Mouse (Mus musculus) hindbrain, embryonic 14.5 days (tissue): ENCODE results near the gene Frmd4b. TPM values are rescaled to one million over a fixed set of nuclear protein-coding genes. Genes with fewer than 3 reads are reported as not detected.

Source experiments
- ATAC-seq: fragments of 200-750 bp; cut with Nextera tagmentation; 2 replicates; pipeline ENCODE4 v1.8.0; 2017; ENCODE audit warnings: moderate number of reproducible peaks, mild to moderate bottlenecking, moderate TSS enrichment, moderate library complexity; ENCODE audit not compliant: low FRiP score
- DNase-seq: peaks from one replicate; pipeline ENCODE4 v3.0.0-alpha.2; 2015; ENCODE audit warnings: low spot score
- H3K27ac ChIP-seq: fragments of 300-500 bp; sonication (generic); 2 replicates; pipeline ENCODE4 v1.5.1; 2014; ENCODE audit warnings: mild to moderate bottlenecking, moderate library complexity
- H3K27me3 ChIP-seq: fragments of 300-500 bp; sonication (generic); 2 replicates; pipeline ENCODE4 v1.6.1; 2014; ENCODE audit warnings: mild to moderate bottlenecking, low read length, mixed read lengths; ENCODE audit not compliant: control insufficient read depth, insufficient read depth
- H3K36me3 ChIP-seq: fragments of 300-500 bp; sonication (generic); replicated peaks from 2 replicates; pipeline ENCODE4 v1.6.1; 2014; ENCODE audit not compliant: control insufficient read depth, insufficient read depth
- H3K4me1 ChIP-seq: fragments of 300-500 bp; sonication (generic); replicated peaks from 2 replicates; pipeline ENCODE4 v1.6.1; 2014; ENCODE audit warnings: antibody characterized with exemption, low read length, mixed read lengths; ENCODE audit not compliant: control insufficient read depth, insufficient read depth
- H3K4me2 ChIP-seq: fragments of 300-500 bp; sonication (generic); replicated peaks from 2 replicates; pipeline ENCODE4 v1.6.1; 2014; ENCODE audit warnings: mild to moderate bottlenecking, moderate library complexity
- H3K4me3 ChIP-seq: fragments of 300-500 bp; sonication (generic); replicated peaks from 2 replicates; pipeline ENCODE4 v1.5.1; 2014; ENCODE audit warnings: mild to moderate bottlenecking, low read length
- H3K9ac ChIP-seq: fragments of 300-500 bp; sonication (generic); 2 replicates; pipeline ENCODE4 v1.6.1; 2014
- H3K9me3 ChIP-seq: fragments of 300-500 bp; sonication (generic); 2 replicates; pipeline ENCODE4 v1.6.1; 2016; ENCODE audit warnings: low read length; ENCODE audit not compliant: control insufficient read depth
- WGBS: fragments of 180-500 bp; shearing (Covaris S2); extraction: QIAGEN DNeasy Blood & Tissue Kit; methylation state at CpG from one replicate; pipeline ENCODE4 v1.1.7; 2014; 5-methylcytosine and 5-hydroxymethylcytosine counted together
- polyA plus RNA-seq: library from polyadenylated mRNA; unstranded; fragments of >200 nt; fragmentation: Nextera tagmentation; extraction: Ambion mirVana; gene quantifications from 2 replicates; pipeline ENCODE4 v1.2.1, GENCODE M21; 2014

The Frmd4b gene
- polyA plus RNA-seq, 1 experiment from 2014 or later: 25.1 TPM

DNA sequence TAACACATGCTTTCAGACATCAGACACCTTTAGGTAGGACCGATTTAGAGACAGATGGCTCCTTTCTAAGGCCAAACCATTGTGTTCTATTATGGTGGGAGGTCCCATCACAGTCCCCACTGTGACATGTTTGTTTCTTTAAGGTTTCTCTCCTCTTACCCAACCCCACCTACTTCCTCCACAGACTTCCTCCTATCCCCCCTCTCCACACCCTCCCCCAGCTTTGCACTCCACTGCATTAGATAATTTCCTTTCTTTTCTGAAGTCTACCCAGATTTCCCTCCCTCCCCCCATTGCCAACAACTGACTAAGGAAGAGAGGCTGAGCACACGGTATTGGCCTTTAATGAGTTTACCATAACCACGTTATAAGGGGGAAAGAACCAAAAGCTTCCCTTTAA, 159.4 kb downstream of the Frmd4b start:
- WGBS: 17% methylated on average over 3 of the region's 3 CpGs
- Histone ChIP-seq H3K36me3 (no peaks in the 10 kb centered on the region), H3K9ac (no peak overlapping the region), H3K4me3 (no peak overlapping the region), H3K4me1 (peaks cover 9% of the 10 kb centered on the region; the same call in 1 of the 2 replicates), H3K27ac (peak overlapping the region; percentile 27; the same call in 1 of the 2 replicates), H3K27me3 (no peaks in the 10 kb centered on the region), H3K4me2 (0 out of 2 replicates have a peak overlapping the region, but pooled peaks have one; percentile 32), H3K9me3 (no peaks in the 10 kb centered on the region)
- DNase-seq: no peak
- no peak for ATAC-seq

DNA sequence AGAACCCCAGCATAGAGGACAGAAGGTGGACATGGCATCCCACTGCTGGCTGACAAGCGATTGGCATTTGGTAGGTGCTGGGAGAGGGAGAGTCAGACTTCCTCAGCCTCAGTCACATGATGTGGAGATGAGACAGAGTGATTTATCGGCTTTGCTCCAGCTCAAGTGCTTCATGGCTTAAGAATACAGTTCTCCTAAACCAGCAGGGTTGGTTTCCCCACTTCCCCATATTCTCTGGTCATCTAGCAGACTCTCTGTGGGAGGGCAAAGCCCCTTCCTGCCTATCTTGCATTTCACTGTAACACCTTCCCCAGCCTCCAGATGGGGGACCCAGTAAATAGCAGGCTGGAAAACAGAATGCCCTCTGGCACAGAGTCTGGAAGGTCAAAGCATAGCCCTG, 160.1 kb downstream of the Frmd4b start:
- DNase-seq (no peak), ATAC-seq (no peak)
- Histone ChIP-seq H3K4me2 (peak overlapping the region; percentile 11; the same call in 1 of the 2 replicates), H3K4me1 (peaks cover 9% of the 10 kb centered on the region; the same call in 1 of the 2 replicates), H3K36me3 (no peaks in the 10 kb centered on the region), H3K27me3 (no peaks in the 10 kb centered on the region), H3K9ac (no peak overlapping the region), H3K9me3 (no peaks in the 10 kb centered on the region), H3K27ac (peak overlapping the region; percentile 5; the same call in 1 of the 2 replicates), H3K4me3 (no peak overlapping the region)
- 67% methylated on average over 2 of the region's 2 CpGs for WGBS

DNA sequence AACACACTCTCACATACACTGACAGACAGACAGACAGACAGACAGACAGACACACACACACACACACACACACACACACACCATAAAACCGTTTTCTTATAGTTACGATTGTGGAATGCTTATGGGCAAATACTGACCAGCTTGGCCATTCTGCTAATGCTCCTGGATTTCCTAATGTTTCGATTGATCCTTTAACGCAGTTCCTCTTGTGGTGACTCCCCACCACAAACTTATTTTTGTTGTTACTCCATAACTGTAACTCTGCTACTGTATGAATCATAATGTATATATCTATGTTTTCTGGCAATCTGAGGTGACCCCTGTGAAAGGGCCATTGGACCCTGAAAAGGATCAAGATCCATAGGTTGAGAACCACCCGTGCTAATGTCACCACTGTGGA, 165.1 kb downstream of the Frmd4b start:
- DNase-seq (no peak), ATAC-seq (no peak)
- H3K4me2 ChIP-seq: no peak overlapping the region
- no peaks in the 10 kb centered on the region for H3K27me3 ChIP-seq
- H3K4me3 ChIP-seq: no peak overlapping the region
- WGBS: 95% methylated on average over 5 of the region's 5 CpGs
- H3K9me3 ChIP-seq: no peaks in the 10 kb centered on the region
- H3K27ac ChIP-seq: no peak overlapping the region
- H3K36me3 ChIP-seq: no peaks in the 10 kb centered on the region
- H3K4me1 ChIP-seq: no peaks in the 10 kb centered on the region
- no peak overlapping the region for H3K9ac ChIP-seq

DNA sequence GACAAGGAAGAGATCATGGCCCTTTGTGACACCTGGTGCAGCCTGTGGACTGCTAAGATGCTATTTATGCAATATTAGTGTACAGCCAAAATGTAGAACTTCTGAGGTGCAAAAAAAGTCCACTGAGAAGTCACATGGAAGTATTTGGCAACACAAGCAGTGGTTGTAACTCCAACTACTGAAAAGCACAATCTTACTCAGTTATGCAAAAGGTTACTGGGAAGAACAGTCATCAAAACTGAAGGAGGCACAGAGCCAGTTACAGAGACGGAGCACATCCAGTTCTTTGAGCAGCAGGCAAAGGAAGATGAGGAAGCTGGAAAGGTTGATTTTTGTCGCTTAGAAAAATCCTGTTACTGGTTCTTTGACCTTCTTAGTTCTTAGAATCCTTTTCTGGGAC, 167.5 kb downstream of the Frmd4b start:
- Histone ChIP-seq H3K27me3 (no peaks in the 10 kb centered on the region), H3K36me3 (no peaks in the 10 kb centered on the region), H3K9ac (no peak overlapping the region), H3K4me3 (no peak overlapping the region), H3K4me2 (no peak overlapping the region), H3K9me3 (no peaks in the 10 kb centered on the region), H3K27ac (no peak overlapping the region), H3K4me1 (no peaks in the 10 kb centered on the region)
- no peak for ATAC-seq
- no peak for DNase-seq
- 90% methylated on average over 2 of the region's 2 CpGs for WGBS

DNA sequence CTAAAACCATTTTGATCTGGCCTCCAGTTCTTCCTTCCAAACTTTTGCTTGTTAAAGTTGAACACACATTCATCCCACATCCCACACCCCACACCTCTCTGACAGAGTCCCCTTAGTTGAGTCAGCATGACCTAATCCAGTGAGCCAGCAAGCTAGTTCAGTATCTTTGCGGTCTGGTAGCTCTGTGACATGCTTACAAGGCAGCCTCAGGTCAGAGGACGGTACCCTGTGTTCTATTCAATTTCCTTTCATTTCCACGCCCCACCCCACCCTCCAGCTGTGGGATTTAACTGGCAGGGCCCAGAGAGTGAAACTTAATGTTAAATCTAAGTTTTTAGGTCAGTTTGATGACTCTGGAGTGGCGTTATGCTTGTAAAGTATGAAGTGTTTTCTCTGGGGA, 170.3 kb downstream of the Frmd4b start:
- ATAC-seq: no peak
- Histone ChIP-seq H3K9ac (no peak overlapping the region), H3K36me3 (no peaks in the 10 kb centered on the region), H3K4me2 (no peak overlapping the region), H3K4me3 (no peak overlapping the region), H3K9me3 (no peaks in the 10 kb centered on the region), H3K4me1 (no peaks in the 10 kb centered on the region; the same call in 1 of the 2 replicates), H3K27ac (no peak overlapping the region), H3K27me3 (no peaks in the 10 kb centered on the region)
- DNase-seq: no peak
- 70% methylated on average over 4 of the region's 4 CpGs for WGBS

DNA sequence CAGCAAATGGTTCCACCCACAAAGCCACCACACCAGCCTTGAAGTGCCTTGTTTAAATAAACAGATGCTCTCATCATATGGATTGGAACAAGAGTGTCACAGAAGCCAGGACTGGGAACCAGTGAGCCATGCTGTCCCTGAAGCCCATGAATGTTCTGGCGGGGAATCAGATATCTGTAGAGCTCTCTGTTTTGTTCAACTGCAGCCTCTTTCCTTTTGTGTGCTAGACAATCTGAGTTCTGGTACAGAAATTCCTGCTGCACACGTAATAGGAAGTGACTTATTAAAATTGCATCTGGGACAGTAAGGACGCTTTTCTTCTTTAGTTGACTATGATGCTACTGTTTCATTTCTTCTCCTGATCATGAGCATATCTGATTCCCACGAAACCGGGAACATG, 173.2 kb downstream of the Frmd4b start:
- no peaks in the 10 kb centered on the region for H3K27me3 ChIP-seq
- no peaks in the 10 kb centered on the region for H3K9me3 ChIP-seq
- DNase-seq: no peak
- H3K9ac ChIP-seq: no peak overlapping the region
- ATAC-seq: no peak
- no peak overlapping the region for H3K4me2 ChIP-seq
- no peaks in the 10 kb centered on the region for H3K36me3 ChIP-seq
- no peak overlapping the region for H3K4me3 ChIP-seq
- no peak overlapping the region for H3K27ac ChIP-seq
- 81% methylated on average over 5 of the region's 5 CpGs for WGBS
- no peaks in the 10 kb centered on the region; the same call in none of the 2 replicates for H3K4me1 ChIP-seq

DNA sequence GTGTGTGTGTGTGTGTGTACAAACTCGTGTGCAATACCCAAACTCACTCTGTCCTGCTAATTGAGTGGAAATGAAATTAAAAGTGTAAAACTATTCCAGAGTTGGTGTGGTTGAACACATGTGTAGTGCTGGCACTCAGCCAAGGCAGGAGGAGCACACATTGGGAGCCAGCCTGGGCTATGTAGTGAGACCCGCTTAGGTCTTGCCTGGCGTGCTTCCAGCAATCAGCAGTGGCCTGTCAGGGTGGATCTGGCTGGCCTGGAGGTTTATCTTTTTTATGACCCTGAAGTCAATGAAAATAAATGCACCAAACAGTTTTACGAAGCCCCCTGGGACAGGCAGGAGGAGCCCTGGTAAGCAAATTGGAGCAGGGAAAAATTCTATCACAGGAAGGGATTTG, 173.8 kb downstream of the Frmd4b start:
- no peak for DNase-seq
- Histone ChIP-seq H3K9me3 (no peaks in the 10 kb centered on the region), H3K9ac (no peak overlapping the region), H3K4me2 (no peak overlapping the region), H3K4me1 (no peaks in the 10 kb centered on the region; the same call in none of the 2 replicates), H3K36me3 (no peaks in the 10 kb centered on the region), H3K4me3 (no peak overlapping the region), H3K27ac (no peak overlapping the region), H3K27me3 (no peaks in the 10 kb centered on the region)
- WGBS: 63% methylated on average over 4 of the region's 4 CpGs
- ATAC-seq: no peak

DNA sequence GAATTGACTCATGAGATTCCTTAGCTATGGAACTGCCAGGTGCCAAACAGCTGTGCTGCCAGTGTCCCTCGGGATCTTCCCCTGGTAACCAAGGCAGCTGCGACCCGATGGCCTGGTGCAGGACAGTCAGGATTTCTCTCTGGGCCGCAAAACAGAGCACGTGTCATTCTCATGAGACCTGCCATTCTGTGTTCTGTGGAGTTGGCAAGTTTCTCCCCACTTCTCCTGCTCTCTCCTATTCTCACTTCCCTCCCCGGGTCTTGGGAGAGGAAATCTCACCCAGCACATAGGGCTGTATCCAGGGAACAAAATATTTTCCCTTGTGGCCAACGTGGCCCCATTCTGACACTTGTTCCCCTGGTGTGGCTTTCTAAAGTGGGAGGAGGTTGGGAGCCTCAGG, 176.0 kb downstream of the Frmd4b start:
- DNase-seq (no peak), ATAC-seq (no peak)
- H3K4me2 ChIP-seq: no peak overlapping the region
- peaks cover 3% of the 10 kb centered on the region for H3K4me1 ChIP-seq
- no peak overlapping the region for H3K27ac ChIP-seq
- no peaks in the 10 kb centered on the region for H3K36me3 ChIP-seq
- H3K9me3 ChIP-seq: no peaks in the 10 kb centered on the region
- no peaks in the 10 kb centered on the region for H3K27me3 ChIP-seq
- H3K9ac ChIP-seq: no peak overlapping the region
- H3K4me3 ChIP-seq: no peak overlapping the region
- 51% methylated on average over 7 of the region's 7 CpGs for WGBS

DNA sequence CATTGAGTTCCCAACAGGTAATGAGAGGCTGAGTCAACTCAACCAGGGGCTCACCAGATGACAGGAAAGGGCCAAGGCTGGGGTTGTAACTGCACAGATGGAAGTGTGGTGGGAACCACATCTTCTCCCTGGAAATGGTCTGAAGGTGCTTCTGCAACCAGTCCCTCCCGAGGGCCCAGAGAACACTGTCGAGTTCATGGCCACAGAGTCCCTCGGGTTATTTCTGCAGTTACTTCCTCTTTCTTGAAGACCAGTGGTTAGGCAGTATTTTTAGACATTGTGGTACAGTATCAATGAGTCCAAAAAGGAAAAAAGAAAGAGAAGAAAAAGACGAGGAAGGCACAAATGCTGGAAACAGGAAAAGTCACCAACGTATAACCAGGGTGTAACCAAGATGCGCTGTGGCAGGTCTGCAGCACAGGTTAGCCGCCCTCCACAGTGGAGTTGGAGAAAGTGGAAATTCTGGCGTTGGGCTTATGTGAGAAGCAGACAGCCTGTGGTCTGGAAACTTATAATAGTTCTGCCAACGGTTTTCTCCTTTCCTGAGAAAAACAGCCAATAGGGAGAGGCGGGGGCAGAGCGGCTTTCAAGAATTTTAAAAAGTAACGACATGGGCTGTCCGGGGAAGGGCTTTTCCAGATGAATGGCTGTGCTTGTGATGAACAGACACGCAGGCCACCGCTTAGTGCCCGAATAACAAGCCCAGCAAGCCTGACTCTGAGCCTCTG, 178.3 kb downstream of the Frmd4b start:
- ATAC-seq: no peak
- no peaks in the 10 kb centered on the region for H3K36me3 ChIP-seq
- H3K4me3 ChIP-seq: no peak overlapping the region
- H3K9me3 ChIP-seq: no peaks in the 10 kb centered on the region
- peaks cover 7% of the 10 kb centered on the region for H3K4me1 ChIP-seq
- no peak for DNase-seq
- no peak overlapping the region for H3K27ac ChIP-seq
- 67% methylated on average over 16 of the region's 16 CpGs for WGBS
- H3K4me2 ChIP-seq: no peak overlapping the region
- H3K27me3 ChIP-seq: no peaks in the 10 kb centered on the region
- H3K9ac ChIP-seq: no peak overlapping the region
